Mouse (Mus musculus) limb, embryonic 13.5 days (tissue): ENCODE data around the gene Prkcd. TPM values are rescaled to one million over a fixed set of nuclear protein-coding genes. Genes with fewer than 3 reads are reported as not detected.

Experiments
- ATAC-seq: fragments of 200-750 bp; cut with Nextera tagmentation; 2 replicates; pipeline ENCODE4 v1.8.0; 2017; ENCODE audit warnings: low read depth, moderate number of reproducible peaks, moderate TSS enrichment; ENCODE audit not compliant: low FRiP score
- H3K27ac ChIP-seq: fragments of 300-500 bp; sonication (generic); 2 replicates; pipeline ENCODE4 v1.5.1; 2015; ENCODE audit warnings: inconsistent platforms, mild to moderate bottlenecking, moderate library complexity
- H3K27me3 ChIP-seq: fragments of 300-500 bp; sonication (generic); 2 replicates; pipeline ENCODE4 v1.6.1; 2015; ENCODE audit warnings: mild to moderate bottlenecking, inconsistent platforms
- H3K36me3 ChIP-seq: fragments of 300-500 bp; sonication (generic); 2 replicates; pipeline ENCODE4 v1.6.1; 2015; ENCODE audit warnings: inconsistent platforms, mild to moderate bottlenecking, moderate library complexity
- H3K4me1 ChIP-seq: fragments of 300-500 bp; sonication (generic); 2 replicates; pipeline ENCODE4 v1.6.1; 2015; ENCODE audit warnings: inconsistent platforms
- H3K4me2 ChIP-seq: fragments of 300-500 bp; sonication (generic); replicated peaks from 2 replicates; pipeline ENCODE4 v1.6.1; 2015; ENCODE audit warnings: inconsistent platforms, mild to moderate bottlenecking, moderate library complexity
- H3K4me3 ChIP-seq: fragments of 300-500 bp; sonication (generic); 2 replicates; pipeline ENCODE4 v1.5.1; 2015; ENCODE audit warnings: moderate library complexity, mild to moderate bottlenecking, inconsistent platforms
- H3K9ac ChIP-seq: fragments of 300-500 bp; sonication (generic); 2 replicates; pipeline ENCODE4 v1.6.1; 2015; ENCODE audit warnings: mild to moderate bottlenecking, inconsistent platforms
- H3K9me3 ChIP-seq: fragments of 300-500 bp; sonication (generic); 2 replicates; pipeline ENCODE4 v1.6.1; 2016; ENCODE audit warnings: inconsistent platforms
- WGBS: fragments of 180-500 bp; shearing (Covaris S2); methylation state at CpG from one replicate; pipeline ENCODE4 v1.1.7; 2015; 5-methylcytosine and 5-hydroxymethylcytosine counted together
- polyA plus RNA-seq: library from polyadenylated mRNA; unstranded; fragments of >200 nt; fragmentation: Nextera tagmentation; extraction: Ambion mirVana; gene quantifications from 2 replicates; pipeline ENCODE4 v1.2.1, GENCODE M21; 2015

Prkcd gene
- polyA plus RNA-seq, 1 experiment from 2014 or later = 58.5 TPM

- H3K4me2 ChIP-seq = no peak overlapping the region
- H3K4me1 ChIP-seq = peaks cover 18% of the 10 kb centered on the region; the same call in 1 of the 2 replicates
- no peak for ATAC-seq
- H3K9me3 ChIP-seq = no peaks in the 10 kb centered on the region
- H3K9ac ChIP-seq = no peak overlapping the region
- no peak overlapping the region for H3K27ac ChIP-seq
- no peaks in the 10 kb centered on the region for H3K27me3 ChIP-seq
- WGBS = 49% methylated on average over 2 of the region's 2 CpGs
- peaks cover 2% of the 10 kb centered on the region; the same call in 1 of the 2 replicates for H3K36me3 ChIP-seq
- no peak overlapping the region for H3K4me3 ChIP-seq
These were observed 9.3 kb downstream of the Prkcd start for GRCm38 (mm10) chr14:30616751-30617150.

DNA sequence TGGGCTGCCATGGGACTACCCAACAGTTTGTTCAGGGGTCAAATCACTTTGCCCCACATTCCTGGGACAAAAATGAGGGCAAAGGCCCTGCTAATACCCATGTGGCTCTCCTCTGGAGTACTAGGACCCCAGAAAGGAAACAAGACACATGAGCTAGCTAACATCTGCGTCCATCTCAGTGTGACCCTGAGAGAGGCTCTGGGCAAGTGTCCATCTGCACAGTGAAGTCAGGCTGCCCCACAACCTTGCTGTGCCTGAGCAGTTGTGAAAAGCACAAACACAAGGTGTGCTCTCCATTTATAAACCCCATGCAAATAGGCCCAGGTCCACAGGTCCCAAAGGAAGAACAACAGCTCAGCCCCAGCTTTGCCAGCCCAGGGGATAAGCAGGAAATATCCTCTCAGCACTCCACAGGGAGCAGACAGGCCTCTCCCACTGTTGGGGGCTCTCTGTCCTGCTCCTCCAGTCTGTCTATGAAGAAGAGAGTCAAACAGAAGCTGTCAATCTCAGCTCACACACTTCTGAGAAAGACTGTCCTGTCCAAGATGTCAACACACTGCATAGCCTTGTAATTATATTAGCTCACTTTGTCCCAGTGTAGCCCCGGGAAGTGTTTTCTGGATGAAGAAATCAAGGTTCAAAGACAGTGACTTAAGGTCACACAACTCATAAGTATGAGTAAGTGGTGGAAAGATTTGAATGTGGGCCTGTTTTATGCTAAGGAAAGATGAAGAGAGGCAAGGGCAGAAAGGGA is 12.9 kb downstream of the Prkcd start:
- Histone ChIP-seq H3K4me3 (no peak overlapping the region), H3K4me2 (no peak overlapping the region), H3K9ac (no peak overlapping the region), H3K9me3 (no peaks in the 10 kb centered on the region), H3K27ac (no peak overlapping the region), H3K27me3 (no peaks in the 10 kb centered on the region), H3K4me1 (peaks cover 18% of the 10 kb centered on the region; the same call in 1 of the 2 replicates), H3K36me3 (peaks cover 18% of the 10 kb centered on the region)
- ATAC-seq = no peak
- 80% methylated on average over 2 of the region's 2 CpGs for WGBS

DNA sequence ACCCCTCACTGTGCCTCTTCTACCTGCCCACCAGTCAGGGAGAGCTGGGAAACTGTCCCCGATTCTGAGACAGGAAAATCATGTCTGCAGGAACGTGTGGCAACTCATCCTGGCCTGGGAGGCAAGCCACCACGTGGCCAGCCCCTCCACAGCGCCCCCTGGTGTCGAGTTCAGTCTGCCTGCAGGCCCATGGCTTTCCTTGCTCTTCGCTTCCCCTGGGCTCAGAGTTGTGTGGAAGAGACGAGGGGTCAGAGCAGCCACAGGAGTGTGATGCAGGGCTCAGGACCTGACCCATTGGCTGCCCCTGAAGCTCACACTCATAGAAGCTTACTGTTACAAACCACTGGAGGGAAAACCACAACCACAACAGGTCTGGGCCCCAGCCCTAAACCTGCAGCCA is 13.5 kb downstream of the Prkcd start:
- ATAC-seq = no peak
- 23% methylated on average over 7 of the region's 7 CpGs for WGBS
- H3K9ac ChIP-seq = no peak overlapping the region
- H3K36me3 ChIP-seq = peaks cover 22% of the 10 kb centered on the region
- H3K27me3 ChIP-seq = no peaks in the 10 kb centered on the region
- no peaks in the 10 kb centered on the region for H3K9me3 ChIP-seq
- H3K4me1 ChIP-seq = peaks cover 18% of the 10 kb centered on the region; the same call in 1 of the 2 replicates
- no peak overlapping the region for H3K4me2 ChIP-seq
- H3K4me3 ChIP-seq = no peak overlapping the region
- H3K27ac ChIP-seq = no peak overlapping the region

GRCm38 (mm10) chr14:30610940-30611339 is 15.1 kb downstream of the Prkcd start:
- H3K4me1 ChIP-seq = peaks cover 17% of the 10 kb centered on the region; the same call in 1 of the 2 replicates
- 80% methylated on average over 3 of the region's 3 CpGs for WGBS
- H3K9me3 ChIP-seq = no peaks in the 10 kb centered on the region
- H3K4me2 ChIP-seq = no peak overlapping the region
- no peak overlapping the region for H3K27ac ChIP-seq
- H3K36me3 ChIP-seq = peaks cover 35% of the 10 kb centered on the region
- no peak for ATAC-seq
- no peak overlapping the region for H3K9ac ChIP-seq
- H3K27me3 ChIP-seq = no peaks in the 10 kb centered on the region
- H3K4me3 ChIP-seq = no peak overlapping the region

DNA sequence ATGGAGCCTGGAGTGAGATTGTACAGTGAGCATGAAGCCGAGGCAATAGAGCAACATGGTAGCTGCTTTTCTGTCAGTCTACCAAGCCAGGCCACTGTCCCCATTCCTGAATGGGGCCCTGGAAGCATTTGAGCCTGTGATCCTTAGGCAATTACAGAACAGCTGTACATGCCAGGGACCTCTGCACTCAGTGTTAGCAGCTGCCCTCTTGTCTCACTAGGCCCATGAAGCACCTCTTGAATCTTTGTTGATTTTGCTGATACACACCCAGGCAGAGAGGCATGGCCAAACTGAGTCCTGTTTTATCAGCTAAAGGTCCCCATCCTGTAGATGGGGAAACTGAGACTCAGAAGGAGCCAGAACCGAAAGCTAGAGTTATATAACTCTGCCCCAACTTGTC is 15.7 kb downstream of the Prkcd start:
- H3K4me1 ChIP-seq = 0 out of 2 replicates have a peak, but pooled peaks cover 12% of the 10 kb centered on the region
- H3K4me3 ChIP-seq = no peak overlapping the region
- H3K9me3 ChIP-seq = no peaks in the 10 kb centered on the region
- H3K36me3 ChIP-seq = peaks cover 41% of the 10 kb centered on the region
- 79% methylated on average over 2 of the region's 2 CpGs for WGBS
- H3K27ac ChIP-seq = no peak overlapping the region
- no peak for ATAC-seq
- no peaks in the 10 kb centered on the region for H3K27me3 ChIP-seq
- H3K4me2 ChIP-seq = no peak overlapping the region
- H3K9ac ChIP-seq = no peak overlapping the region

DNA sequence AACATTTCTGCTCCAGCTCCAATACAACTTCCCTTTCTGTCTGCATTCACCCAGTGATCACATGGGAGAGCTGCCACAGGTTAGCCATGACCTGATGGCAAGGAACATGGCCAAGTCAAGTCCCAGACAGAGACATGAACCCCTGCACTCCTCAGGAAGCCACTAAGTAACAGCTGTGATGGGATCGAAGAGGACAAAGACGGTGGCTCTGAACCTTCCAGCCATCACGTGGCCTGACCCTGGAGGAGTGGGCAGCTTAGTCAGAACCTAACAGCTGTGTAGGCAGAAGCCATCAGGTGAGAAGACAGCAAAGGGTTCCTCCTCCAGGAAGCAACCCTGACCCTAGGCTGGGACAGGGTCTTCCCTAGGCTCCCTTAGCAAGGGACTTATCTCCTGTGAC is 16.5 kb downstream of the Prkcd start:
- Histone ChIP-seq H3K4me1 (0 out of 2 replicates have a peak, but pooled peaks cover 5% of the 10 kb centered on the region), H3K9ac (no peak overlapping the region), H3K4me2 (no peak overlapping the region), H3K27ac (no peak overlapping the region), H3K9me3 (no peaks in the 10 kb centered on the region), H3K36me3 (peaks cover 45% of the 10 kb centered on the region), H3K27me3 (no peaks in the 10 kb centered on the region), H3K4me3 (no peak overlapping the region)
- no peak for ATAC-seq
- 95% methylated on average over 3 of the region's 3 CpGs for WGBS

DNA sequence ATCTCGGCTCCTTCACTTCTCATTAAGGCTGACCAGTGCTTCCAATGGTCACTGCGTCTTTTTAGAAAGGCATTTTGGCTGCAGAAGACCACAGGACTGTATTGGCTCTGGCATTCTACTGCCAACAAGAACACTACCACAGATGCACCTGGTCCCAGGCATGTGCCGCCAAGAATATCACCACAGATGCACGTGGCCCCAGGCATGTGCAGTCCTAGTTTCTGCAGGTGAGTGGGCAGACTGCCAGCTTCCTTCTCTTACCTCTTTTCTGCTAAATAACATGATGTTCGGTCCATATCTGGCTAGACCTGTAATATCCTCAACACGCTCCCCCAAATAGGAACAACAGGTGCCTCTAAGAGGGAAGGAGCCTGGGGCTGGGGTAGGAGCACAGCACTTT is 17.8 kb downstream of the Prkcd start:
- Histone ChIP-seq H3K4me1 (0 out of 2 replicates have a peak, but pooled peaks cover 5% of the 10 kb centered on the region), H3K4me2 (no peak overlapping the region), H3K27me3 (no peaks in the 10 kb centered on the region), H3K9me3 (no peaks in the 10 kb centered on the region), H3K4me3 (no peak overlapping the region), H3K27ac (no peak overlapping the region), H3K9ac (no peak overlapping the region), H3K36me3 (peaks cover 53% of the 10 kb centered on the region)
- no peak for ATAC-seq
- WGBS = 87% methylated on average over 6 of the region's 6 CpGs

DNA sequence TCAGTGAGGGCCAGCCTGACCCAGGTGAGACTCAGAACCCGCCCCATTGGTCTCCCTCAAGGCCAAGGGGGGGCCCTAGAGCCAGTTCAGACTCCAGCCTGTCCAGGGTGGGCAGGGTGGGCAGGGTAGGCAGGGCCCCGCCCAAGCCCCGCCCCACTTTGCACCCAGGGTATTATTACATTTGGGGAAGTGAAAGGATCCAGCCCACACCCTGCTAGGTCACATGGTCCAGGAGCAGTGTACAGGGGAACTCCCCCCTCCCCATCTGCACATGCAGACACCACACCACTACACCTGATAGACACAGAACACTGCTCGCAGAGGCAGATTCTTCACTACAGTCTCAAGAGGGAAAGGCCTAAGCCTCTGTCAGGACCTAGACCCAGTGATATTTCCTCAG is 18.3 kb downstream of the Prkcd start:
- H3K9me3 ChIP-seq = no peaks in the 10 kb centered on the region
- WGBS = 75% methylated on average over 3 of the region's 4 CpGs
- ATAC-seq = peak; percentile 38; the same call in 1 of the 2 replicates
- no peak overlapping the region for H3K27ac ChIP-seq
- H3K36me3 ChIP-seq = peaks cover 55% of the 10 kb centered on the region
- H3K4me3 ChIP-seq = no peak overlapping the region
- no peak overlapping the region for H3K4me2 ChIP-seq
- no peak overlapping the region for H3K9ac ChIP-seq
- 0 out of 2 replicates have a peak, but pooled peaks cover 3% of the 10 kb centered on the region for H3K4me1 ChIP-seq
- no peaks in the 10 kb centered on the region for H3K27me3 ChIP-seq

DNA sequence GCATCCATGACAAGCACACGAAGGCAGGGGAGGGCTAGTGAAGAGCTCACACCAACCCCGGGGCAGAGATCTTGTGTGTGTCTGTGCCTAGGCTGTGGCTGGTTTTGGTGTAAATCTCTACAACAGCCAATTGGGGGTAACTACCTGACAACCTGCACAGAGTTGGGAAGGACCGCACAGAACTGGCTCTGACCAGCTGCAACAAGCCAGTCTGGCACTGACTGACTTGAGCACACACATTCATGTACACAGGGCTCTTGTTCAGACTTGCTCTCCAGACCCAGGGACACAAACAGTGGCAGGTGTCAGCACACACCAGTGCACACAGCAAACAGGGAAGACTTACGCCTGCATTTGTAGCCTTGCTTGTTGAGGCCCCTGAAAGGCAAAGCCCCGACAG is 19.2 kb downstream of the Prkcd start:
- ATAC-seq = no peak

DNA sequence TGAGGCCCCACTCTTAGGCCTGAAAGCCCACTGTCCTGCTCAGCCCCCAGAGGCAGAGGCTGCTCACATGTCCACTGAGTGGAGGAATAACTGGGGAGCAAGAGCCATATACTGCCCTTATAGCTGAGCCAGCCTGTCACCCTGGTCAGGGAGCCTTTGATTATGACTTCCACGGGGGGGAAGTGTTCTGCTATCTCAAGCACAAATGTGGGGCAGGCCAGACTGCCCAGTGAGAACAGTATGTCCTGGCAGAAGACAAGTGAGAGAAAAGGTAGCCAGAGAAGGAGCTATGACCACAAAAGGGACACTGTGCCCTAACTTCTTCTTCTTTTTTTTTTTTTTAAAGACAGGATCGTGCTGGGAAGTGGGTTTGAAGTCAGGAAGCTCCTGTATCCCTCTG is 28.9 kb downstream of the Prkcd start:
- Histone ChIP-seq H3K4me3 (no peak overlapping the region), H3K9me3 (no peaks in the 10 kb centered on the region), H3K4me2 (no peak overlapping the region), H3K27ac (no peak overlapping the region), H3K4me1 (peaks cover 26% of the 10 kb centered on the region), H3K36me3 (peaks cover 72% of the 10 kb centered on the region), H3K9ac (no peak overlapping the region), H3K27me3 (no peaks in the 10 kb centered on the region)
- 72% methylated on average over 2 of the region's 2 CpGs for WGBS
- ATAC-seq = no peak

More for the DNA sequence above, 19.2 kb downstream of the Prkcd start:
- Histone ChIP-seq H3K27me3 (no peaks in the 10 kb centered on the region), H3K4me1 (no peaks in the 10 kb centered on the region), H3K27ac (no peak overlapping the region), H3K9ac (no peak overlapping the region), H3K9me3 (no peaks in the 10 kb centered on the region), H3K4me3 (no peak overlapping the region), H3K36me3 (peaks cover 64% of the 10 kb centered on the region), H3K4me2 (no peak overlapping the region)
- WGBS = 86% methylated on average over 5 of the region's 5 CpGs

DNA sequence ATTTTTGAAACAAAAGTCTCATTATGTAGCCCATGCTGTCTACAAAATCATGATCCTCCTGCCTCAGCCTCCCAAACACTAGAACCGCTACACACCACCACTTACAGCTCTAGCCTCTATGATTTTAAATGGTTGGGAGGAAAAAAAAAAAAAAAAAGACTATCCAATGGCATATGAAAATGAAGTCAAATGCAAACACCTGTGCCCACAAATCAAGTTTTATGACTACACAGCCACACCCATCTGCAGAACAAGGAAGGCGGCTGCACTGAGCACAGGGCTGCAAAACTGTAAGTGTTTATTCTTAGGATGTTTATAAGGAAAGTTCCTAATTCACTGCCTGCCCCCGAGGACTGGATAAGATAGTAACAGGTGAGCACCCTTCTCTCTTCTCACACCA is 29.6 kb downstream of the Prkcd start:
- 77% methylated on average over 3 of the region's 3 CpGs for WGBS
- H3K4me1 ChIP-seq = peaks cover 28% of the 10 kb centered on the region
- ATAC-seq = no peak

GRCm38 (mm10) chr14:30595576-30596313 is 30.3 kb downstream of the Prkcd start:
- peaks cover 58% of the 10 kb centered on the region for H3K36me3 ChIP-seq

More for the DNA sequence above, 29.6 kb downstream of the Prkcd start:
- no peaks in the 10 kb centered on the region for H3K27me3 ChIP-seq
- no peak overlapping the region for H3K4me2 ChIP-seq
- H3K4me3 ChIP-seq = no peak overlapping the region
- H3K9ac ChIP-seq = no peak overlapping the region
- H3K27ac ChIP-seq = no peak overlapping the region
- H3K9me3 ChIP-seq = no peaks in the 10 kb centered on the region
- peaks cover 65% of the 10 kb centered on the region for H3K36me3 ChIP-seq

More at GRCm38 (mm10) chr14:30595576-30596313, 30.3 kb downstream of the Prkcd start:
- Histone ChIP-seq H3K27ac (no peak overlapping the region), H3K4me2 (no peak overlapping the region), H3K27me3 (no peaks in the 10 kb centered on the region), H3K4me1 (peaks cover 31% of the 10 kb centered on the region), H3K9me3 (no peaks in the 10 kb centered on the region), H3K4me3 (no peak overlapping the region), H3K9ac (no peak overlapping the region)
- ATAC-seq = no peak
- WGBS = 88% methylated on average over 8 of the region's 8 CpGs
